10 mouse cellular contexts compared by ENCODE assay signal in the genomic region with DNA sequence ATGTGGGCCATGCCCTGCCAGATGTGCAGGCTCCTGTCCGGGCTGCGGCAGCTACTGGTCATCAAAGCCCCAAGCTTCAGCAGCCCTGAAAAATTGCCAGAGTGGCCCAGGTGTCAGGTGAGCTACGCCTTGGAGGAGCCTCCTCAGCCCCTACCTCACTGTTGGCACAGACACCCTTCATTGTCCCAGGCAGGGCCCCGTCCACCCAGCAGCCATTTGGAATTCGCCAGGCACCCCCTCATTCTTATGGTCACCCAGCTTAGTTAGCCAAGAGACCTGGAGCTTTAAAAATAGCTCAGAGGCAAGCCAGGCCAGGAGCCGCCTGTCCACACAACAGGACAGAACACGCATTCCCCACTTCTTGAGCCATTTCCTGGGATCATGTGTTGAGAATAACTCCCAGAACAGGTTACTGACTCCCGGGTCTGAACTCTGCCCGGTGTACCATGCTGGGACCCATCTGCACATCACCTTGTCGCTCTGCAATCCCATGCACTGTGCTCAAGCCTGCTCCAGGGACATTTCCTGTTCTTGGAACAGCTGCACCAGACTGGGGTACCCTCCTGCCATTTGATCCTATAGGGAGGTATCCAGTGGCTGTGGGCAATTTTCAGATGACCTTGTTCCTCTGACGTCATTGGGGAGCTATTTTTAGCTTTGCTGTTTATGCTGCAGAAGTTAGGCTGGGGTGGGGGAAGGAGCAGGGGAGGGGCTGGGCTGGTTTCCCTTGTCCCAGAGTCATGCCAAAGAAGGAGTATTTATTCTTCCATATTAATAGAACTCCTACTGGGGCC. TPM values are rescaled to one million over a fixed set of nuclear protein-coding genes. Genes with fewer than 3 reads are reported as not detected.
DNase-seq lines count a peak whose midpoint lies in the region; ATAC-seq and TF ChIP-seq lines count a peak whose summit lies in the region.
"Had no signal": no experiment of that assay in that cellular context is flagged by ENCODE, and none has a peak within 500 bp of the region (broad histone marks: within the 10 kb centered on the region; RNA-seq: fewer than 3 reads in every experiment).

No protein-coding gene starts in this region.

- H3K9ac ChIP-seq in heart, adult 2 months (ENCODE audit: low read depth, low read length) = no peak overlapping the region
- H3K9ac ChIP-seq in limb, embryonic 14.5 days (ENCODE audit: low read depth, low read length, severe bottlenecking) = no peak overlapping the region
- no peak overlapping the region for H3K9ac ChIP-seq in hindbrain, embryonic 16.5 days (ENCODE audit: low read depth, low read length)
- H3K9ac ChIP-seq: midbrain, embryonic 12.5 days had no signal

- H3K4me3 ChIP-seq in bone marrow macrophage, adult 2 months (ENCODE audit: insufficient read depth, low read length) = no peak overlapping the region
- H3K4me3 ChIP-seq in heart, adult 2 months = no peak overlapping the region
- H3K4me3 ChIP-seq in limb, embryonic 14.5 days (replicated peaks; ENCODE audit: low read length) = no peak overlapping the region
- no peak overlapping the region for H3K4me3 ChIP-seq in hindbrain, embryonic 16.5 days (ENCODE audit: low read length)
- H3K4me3 ChIP-seq: midbrain, embryonic 12.5 days had no signal

- no peak overlapping the region for H3K4me2 ChIP-seq in limb, embryonic 14.5 days (replicated peaks; ENCODE audit: low read depth, low read length, severe bottlenecking)
- no peak overlapping the region for H3K4me2 ChIP-seq in hindbrain, embryonic 16.5 days (ENCODE audit: low read length)
- H3K4me2 ChIP-seq: midbrain, embryonic 12.5 days had no signal

- H3K27me3 ChIP-seq in heart, adult 2 months (ENCODE audit: control insufficient read depth, insufficient read depth, low read length) = no peaks in the 10 kb centered on the region
- no peaks in the 10 kb centered on the region for H3K27me3 ChIP-seq in limb, embryonic 14.5 days (ENCODE audit: control insufficient read depth, insufficient read depth, low read length)
- H3K27me3 ChIP-seq in hindbrain, embryonic 16.5 days (replicated peaks; ENCODE audit: control insufficient read depth, insufficient read depth, low read length) = no peaks in the 10 kb centered on the region

- TF ChIP-seq EP300 in heart, adult 2 months (IDR thresholded peaks at IDR 0.05; ENCODE audit: insufficient read depth, low read depth, low read length) = 0 out of 2 replicates have a peak, but pooled peaks have one; percentile 9

- no peaks in the 10 kb centered on the region for H3K36me3 ChIP-seq in heart, adult 2 months (ENCODE audit: control insufficient read depth, insufficient read depth, low read length)
- H3K36me3 ChIP-seq in limb, embryonic 14.5 days (ENCODE audit: control insufficient read depth, insufficient read depth, low read length) = no peaks in the 10 kb centered on the region
- no peaks in the 10 kb centered on the region for H3K36me3 ChIP-seq in hindbrain, embryonic 16.5 days (ENCODE audit: control insufficient read depth, insufficient read depth, low read length)
- H3K36me3 ChIP-seq: midbrain, embryonic 12.5 days had no signal

- H3K4me1 ChIP-seq in bone marrow macrophage, adult 2 months (ENCODE audit: control insufficient read depth, insufficient read depth, low read length) = peaks cover 47% of the 10 kb centered on the region
- H3K4me1 ChIP-seq in heart, adult 2 months (ENCODE audit: control insufficient read depth, insufficient read depth, low read length) = peaks cover 7% of the 10 kb centered on the region
- peaks cover 19% of the 10 kb centered on the region for H3K4me1 ChIP-seq in limb, embryonic 14.5 days (ENCODE audit: control insufficient read depth, insufficient read depth, low read length)
- H3K4me1 ChIP-seq in hindbrain, embryonic 16.5 days (ENCODE audit: control insufficient read depth, insufficient read depth, low read depth, low read length) = peaks cover 5% of the 10 kb centered on the region; the same call in 1 of the 2 replicates

- ATAC-seq in limb, embryonic 14.5 days (ENCODE audit: low FRiP score, low read depth) = peak; percentile 78
- ATAC-seq in activated CD4-positive, CD25-positive, alpha-beta regulatory T cell, adult 4 months = no peak
- ATAC-seq in hindbrain, embryonic 16.5 days = no peak

- no peak for TF ChIP-seq POLR2A in bone marrow macrophage, adult 2 months (IDR thresholded peaks at IDR 0.05; ENCODE audit: borderline replicate concordance, low read depth, low read length)
- TF ChIP-seq POLR2A in heart, adult 2 months (IDR thresholded peaks at IDR 0.05; ENCODE audit: insufficient read depth, low read depth, low read length) = no peak
- no peak for TF ChIP-seq POLR2A in limb, embryonic 14.5 days (IDR thresholded peaks at IDR 0.05; ENCODE audit: borderline replicate concordance, extremely low read depth, insufficient read depth, insufficient read length)

- no peaks in the 10 kb centered on the region for H3K79me2 ChIP-seq in heart, adult 2 months (replicated peaks; ENCODE audit: control insufficient read depth, insufficient read depth, low read length)

- no peaks in the 10 kb centered on the region for H3K9me3 ChIP-seq in limb, embryonic 14.5 days (ENCODE audit: control insufficient read depth, low read length)
- no peaks in the 10 kb centered on the region for H3K9me3 ChIP-seq in hindbrain, embryonic 16.5 days (ENCODE audit: control insufficient read depth, low read length)
- H3K9me3 ChIP-seq: midbrain, embryonic 12.5 days had no signal

- intact Hi-C loops in heart, adult 2 months (cut with DNase I) = loop anchor here (5.0 kb wide), 1 partner anchor 37 kb away; no protein-coding TSS in a partner anchor

- DNase-seq in kidney, postnatal 36 days = peak; percentile 9 to 45
- DNase-seq in kidney, adult 18-20 months = no peak
- DNase-seq in heart, adult 2 months = peak in 1 of 2 experiments; percentile 41
- peak; percentile 71 for DNase-seq in limb, embryonic 14.5 days (ENCODE audit: low spot score)
- DNase-seq in neural tube, embryonic 10.5 days (ENCODE audit: extremely low spot score, low spot score) = no peak
- DNase-seq: cerebellum, adult 9-10 months had no signal

- H3K27ac ChIP-seq in bone marrow macrophage, adult 2 months (ENCODE audit: insufficient read depth, low read depth, low read length) = peak overlapping the region; percentile 82
- H3K27ac ChIP-seq in heart, adult 2 months = peak overlapping the region; percentile 82
- no peak overlapping the region for H3K27ac ChIP-seq in limb, embryonic 14.5 days (replicated peaks; ENCODE audit: low read depth, low read length)
- H3K27ac ChIP-seq in hindbrain, embryonic 16.5 days (ENCODE audit: low read depth, low read length) = no peak overlapping the region
- H3K27ac ChIP-seq: midbrain, embryonic 12.5 days had no signal

- 28% methylated on average over 11 of the region's 11 CpGs for WGBS in heart, adult 2 months
- 36% methylated on average over 11 of the region's 11 CpGs for WGBS in limb, embryonic 14.5 days
- 76% methylated on average over 11 of the region's 11 CpGs for WGBS in hindbrain, embryonic 16.5 days

- TF ChIP-seq CTCF in bone marrow macrophage, adult 2 months (IDR thresholded peaks at IDR 0.05; ENCODE audit: low read depth, low read length) = no peak
- no peak for TF ChIP-seq CTCF in heart, adult 2 months (IDR thresholded peaks at IDR 0.05)

RNA-seq across cellular contexts. Expression of gene Mylk2, which starts 5.9 kb away (rescaled TPM):
- not detected in 2 replicates for polyA plus RNA-seq in bone marrow macrophage, adult 2 months (2012; ENCODE audit: insufficient read depth, insufficient read length, missing spikeins)
- under 1 TPM; 0.08 to 0.09 TPM for total RNA-seq in heart, adult 2 months (2021)
- polyA plus RNA-seq in heart, adult 2 months (2012; rRNA removed) = 0.18 and 0.29 TPM in 2 replicates
- 0.40 and 0.62 TPM in 2 replicates for polyA plus RNA-seq in limb, embryonic 14.5 days (2012; rRNA removed)
- polyA plus RNA-seq in limb, embryonic 14.5 days (2014; fragmentation: Nextera tagmentation; extraction: Ambion mirVana) = 0.10 TPM in 1 of 2 replicates, not detected in the other
- polyA plus RNA-seq in activated CD4-positive, CD25-positive, alpha-beta regulatory T cell, adult 4 months (2017; shearing (Covaris generic)) = not detected
- 0.21 and 0.44 TPM in 2 replicates for polyA plus RNA-seq in hindbrain, embryonic 16.5 days (2015; fragmentation: Nextera tagmentation; extraction: Ambion mirVana)
- polyA plus RNA-seq: midbrain, embryonic 12.5 days had no signal

RNA-seq across cellular contexts. Expression of gene Foxs1, which starts 27.8 kb away (rescaled TPM):
- polyA plus RNA-seq in bone marrow macrophage, adult 2 months (2012; ENCODE audit: insufficient read depth, insufficient read length, missing spikeins) = not detected in 2 replicates
- total RNA-seq in heart, adult 2 months (2021) = 1 to 10 TPM; 1.7 to 3.5 TPM
- polyA plus RNA-seq in heart, adult 2 months (2012; rRNA removed) = 9.0 and 10.5 TPM in 2 replicates
- polyA plus RNA-seq in limb, embryonic 14.5 days (2012; rRNA removed) = 2.2 and 3.0 TPM in 2 replicates
- 2.1 and 2.9 TPM in 2 replicates for polyA plus RNA-seq in limb, embryonic 14.5 days (2014; fragmentation: Nextera tagmentation; extraction: Ambion mirVana)
- not detected for polyA plus RNA-seq in activated CD4-positive, CD25-positive, alpha-beta regulatory T cell, adult 4 months (2017; shearing (Covaris generic))
- 4.2 and 4.5 TPM in 2 replicates for polyA plus RNA-seq in hindbrain, embryonic 16.5 days (2015; fragmentation: Nextera tagmentation; extraction: Ambion mirVana)

RNA-seq across cellular contexts. Expression of gene Dusp15, which starts 46.3 kb away (rescaled TPM):
- polyA plus RNA-seq in bone marrow macrophage, adult 2 months (2012; ENCODE audit: insufficient read depth, insufficient read length, missing spikeins) = not detected in 2 replicates
- not detected for total RNA-seq in heart, adult 2 months (2021)
- polyA plus RNA-seq in heart, adult 2 months (2012; rRNA removed) = 0.25 and 0.26 TPM in 2 replicates
- polyA plus RNA-seq in limb, embryonic 14.5 days (2012; rRNA removed) = 2.0 and 2.2 TPM in 2 replicates
- 0.36 and 0.48 TPM in 2 replicates for polyA plus RNA-seq in limb, embryonic 14.5 days (2014; fragmentation: Nextera tagmentation; extraction: Ambion mirVana)
- polyA plus RNA-seq in activated CD4-positive, CD25-positive, alpha-beta regulatory T cell, adult 4 months (2017; shearing (Covaris generic)) = not detected
- polyA plus RNA-seq in hindbrain, embryonic 16.5 days (2015; fragmentation: Nextera tagmentation; extraction: Ambion mirVana) = 11.6 and 13.6 TPM in 2 replicates

RNA-seq across cellular contexts. Expression of gene Ttll9, which starts 57.1 kb away (rescaled TPM):
- polyA plus RNA-seq in bone marrow macrophage, adult 2 months (2012; ENCODE audit: insufficient read depth, insufficient read length, missing spikeins) = not detected in 2 replicates
- total RNA-seq in heart, adult 2 months (2021) = not detected
- polyA plus RNA-seq in heart, adult 2 months (2012; rRNA removed) = 0.61 TPM in 1 of 2 replicates, not detected in the other
- polyA plus RNA-seq in limb, embryonic 14.5 days (2012; rRNA removed) = 0.47 and 1.0 TPM in 2 replicates
- polyA plus RNA-seq in limb, embryonic 14.5 days (2014; fragmentation: Nextera tagmentation; extraction: Ambion mirVana) = 0.14 and 0.18 TPM in 2 replicates
- 1 to 10 TPM; 1.2 to 1.3 TPM for polyA plus RNA-seq in activated CD4-positive, CD25-positive, alpha-beta regulatory T cell, adult 4 months (2017; shearing (Covaris generic))
- 9.2 and 10.5 TPM in 2 replicates for polyA plus RNA-seq in hindbrain, embryonic 16.5 days (2015; fragmentation: Nextera tagmentation; extraction: Ambion mirVana)

RNA-seq across cellular contexts. Expression of gene Tpx2, which starts 57.5 kb away (rescaled TPM):
- 35.1 and 38.3 TPM in 2 replicates for polyA plus RNA-seq in bone marrow macrophage, adult 2 months (2012; ENCODE audit: insufficient read depth, insufficient read length, missing spikeins)
- total RNA-seq in heart, adult 2 months (2021) = 1 to 10 TPM in 1 of 2 experiments, under 1 TPM in 1; 0.75 to 1.1 TPM
- polyA plus RNA-seq in heart, adult 2 months (2012; rRNA removed) = 0.18 and 0.50 TPM in 2 replicates
- 36.0 and 51.3 TPM in 2 replicates for polyA plus RNA-seq in limb, embryonic 14.5 days (2012; rRNA removed)
- polyA plus RNA-seq in limb, embryonic 14.5 days (2014; fragmentation: Nextera tagmentation; extraction: Ambion mirVana) = 71.8 and 83.6 TPM in 2 replicates
- polyA plus RNA-seq in activated CD4-positive, CD25-positive, alpha-beta regulatory T cell, adult 4 months (2017; shearing (Covaris generic)) = 10 to 100 TPM; 21.3 to 23.3 TPM
- 14.8 and 19.8 TPM in 2 replicates for polyA plus RNA-seq in hindbrain, embryonic 16.5 days (2015; fragmentation: Nextera tagmentation; extraction: Ambion mirVana)

Comparison
In these comparisons a context has a peak if more than half of its experiments do, and no peak if none do; other contexts are left out.
1. DNase-seq: peak in kidney, postnatal 36 days (2 of 2) and limb, embryonic 14.5 days (single experiment); none in kidney, adult 18-20 months (single experiment) and neural tube, embryonic 10.5 days (single experiment).
2. H3K27ac ChIP-seq: peak in bone marrow macrophage, adult 2 months (single experiment) and heart, adult 2 months (single experiment); none in limb, embryonic 14.5 days (single experiment) and hindbrain, embryonic 16.5 days (single experiment).